Mouse (Mus musculus) heart, embryonic 11.5 days (tissue): Measurements from ENCODE around the gene Insig2. TPM values are rescaled to one million over a fixed set of nuclear protein-coding genes. Genes with fewer than 3 reads are reported as not detected.

ENCODE experiments used
- ATAC-seq: fragments of 200-750 bp; cut with Nextera tagmentation; replicated peaks from 2 replicates; pipeline ENCODE4 v1.8.0; 2017; ENCODE audit warnings: moderate library complexity; ENCODE audit not compliant: insufficient number of reproducible peaks, low FRiP score, low TSS enrichment
- H3K27ac ChIP-seq: fragments of 300-500 bp; sonication (generic); 2 replicates; pipeline ENCODE4 v1.5.1; 2014; ENCODE audit warnings: mild to moderate bottlenecking, low read depth, low read length
- H3K27me3 ChIP-seq: fragments of 300-500 bp; sonication (generic); 2 replicates; pipeline ENCODE4 v1.6.1; 2014; ENCODE audit warnings: mild to moderate bottlenecking, low read length, mixed read lengths; ENCODE audit not compliant: control insufficient read depth, insufficient read depth
- H3K36me3 ChIP-seq: fragments of 300-500 bp; sonication (generic); 2 replicates; pipeline ENCODE4 v1.6.1; 2014; ENCODE audit warnings: mild to moderate bottlenecking, low read length, moderate library complexity, mixed read lengths; ENCODE audit not compliant: control insufficient read depth, insufficient read depth
- H3K4me1 ChIP-seq: fragments of 300-500 bp; sonication (generic); 2 replicates; pipeline ENCODE4 v1.6.1; 2014; ENCODE audit warnings: low read length; ENCODE audit not compliant: control insufficient read depth, insufficient read depth
- H3K4me2 ChIP-seq: fragments of 300-500 bp; sonication (generic); 2 replicates; pipeline ENCODE4 v1.6.1; 2014; ENCODE audit warnings: mild to moderate bottlenecking, moderate library complexity
- H3K4me3 ChIP-seq: fragments of 300-500 bp; sonication (generic); 2 replicates; pipeline ENCODE4 v1.5.1; 2014; ENCODE audit warnings: low read depth, low read length
- H3K9ac ChIP-seq: fragments of 300-500 bp; sonication (generic); 2 replicates; pipeline ENCODE4 v1.6.1; 2014; ENCODE audit warnings: mild to moderate bottlenecking, low read depth, low read length, moderate library complexity
- H3K9me3 ChIP-seq: fragments of 300-500 bp; sonication (generic); replicated peaks from 2 replicates; pipeline ENCODE4 v1.6.1; 2016; ENCODE audit warnings: low read length; ENCODE audit not compliant: control insufficient read depth
- WGBS: fragments of 180-500 bp; shearing (Covaris S2); extraction: QIAGEN DNeasy Blood & Tissue Kit; methylation state at CpG from one replicate; pipeline ENCODE4 v1.1.7; 2014; ENCODE audit not compliant: insufficient replicate concordance; 5-methylcytosine and 5-hydroxymethylcytosine counted together
- polyA plus RNA-seq: library from polyadenylated mRNA; unstranded; fragments of >200 nt; fragmentation: Nextera tagmentation; extraction: Ambion mirVana; gene quantifications from 2 replicates; pipeline ENCODE4 v1.2.1, GENCODE M21; 2014

Insig2 gene
- polyA plus RNA-seq, 1 experiment from 2014 or later = 16.4 TPM

DNA sequence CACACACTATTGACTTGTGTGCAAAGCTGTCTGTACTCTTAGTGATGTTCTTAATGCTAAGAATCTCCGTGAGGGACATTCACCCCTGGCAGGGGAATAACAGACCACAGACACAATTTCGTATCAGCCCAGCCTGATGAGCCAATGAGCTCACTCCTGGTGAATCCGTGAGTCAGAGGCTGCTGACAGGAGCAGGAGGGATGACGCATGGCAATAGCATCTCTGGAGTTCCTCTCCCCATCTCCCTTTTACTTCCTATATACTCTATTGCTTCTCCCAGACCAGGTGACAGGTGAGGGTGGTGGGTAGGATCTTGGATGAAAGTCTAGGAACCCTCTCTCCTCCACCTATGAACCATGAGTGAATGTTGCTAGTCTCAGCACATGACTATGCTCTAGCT is 28.2 kb upstream of the Insig2 start:
- no peaks in the 10 kb centered on the region for H3K36me3 ChIP-seq
- no peak overlapping the region for H3K4me2 ChIP-seq
- whole genome bisulfite sequencing = 40% methylated on average over 4 of the region's 4 CpGs
- no peak for ATAC-seq
- no peaks in the 10 kb centered on the region for H3K9me3 ChIP-seq
- H3K4me3 ChIP-seq = no peak overlapping the region
- no peaks in the 10 kb centered on the region for H3K4me1 ChIP-seq
- no peak overlapping the region for H3K27ac ChIP-seq
- H3K9ac ChIP-seq = no peak overlapping the region
- H3K27me3 ChIP-seq = no peaks in the 10 kb centered on the region

DNA sequence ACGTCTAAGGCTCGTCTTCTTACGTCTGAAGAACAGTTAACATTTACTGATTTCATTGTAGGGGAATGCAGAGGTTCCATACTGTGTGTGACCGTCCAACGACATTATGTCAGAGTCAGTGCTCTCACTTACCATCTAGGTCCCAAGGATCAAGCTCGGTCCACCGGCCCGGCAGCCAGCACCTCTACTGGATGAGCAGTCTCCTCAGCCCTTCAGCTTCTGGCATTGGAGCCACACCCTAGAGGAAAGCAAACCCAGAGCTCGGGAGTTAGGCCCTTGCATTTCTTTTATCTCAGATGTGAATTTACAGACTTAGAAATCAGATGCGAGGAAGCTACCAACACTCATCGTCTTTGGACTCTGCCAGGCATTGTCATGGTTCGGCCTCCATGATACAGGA is 27.3 kb upstream of the Insig2 start:
- 73% methylated on average over 12 of the region's 12 CpGs for WGBS
- Histone ChIP-seq H3K4me2 (no peak overlapping the region), H3K27me3 (no peaks in the 10 kb centered on the region), H3K9ac (no peak overlapping the region), H3K27ac (no peak overlapping the region), H3K4me1 (no peaks in the 10 kb centered on the region), H3K9me3 (no peaks in the 10 kb centered on the region), H3K36me3 (no peaks in the 10 kb centered on the region), H3K4me3 (no peak overlapping the region)
- ATAC-seq = no peak

DNA sequence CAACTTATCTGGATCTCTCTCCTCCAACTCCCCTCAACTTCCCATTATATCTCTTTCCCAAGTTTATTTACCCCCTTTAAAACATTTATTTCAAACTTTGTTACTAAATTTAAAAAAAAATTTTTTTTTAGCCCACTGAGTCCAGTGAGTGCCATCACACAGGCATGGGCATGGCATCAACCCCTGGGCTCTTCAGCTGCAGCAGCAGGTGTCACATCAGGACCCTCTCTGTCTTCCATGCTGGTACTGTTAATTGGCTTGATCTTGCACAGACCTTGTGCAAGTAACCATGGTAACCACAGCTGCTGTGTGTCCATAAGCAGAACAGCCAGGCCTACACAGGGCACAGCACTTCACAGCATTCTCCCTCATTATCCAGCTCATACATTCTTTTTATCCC is 21.4 kb upstream of the Insig2 start:
- H3K36me3 ChIP-seq = no peaks in the 10 kb centered on the region
- H3K9ac ChIP-seq = no peak overlapping the region
- ATAC-seq = no peak
- H3K27me3 ChIP-seq = no peaks in the 10 kb centered on the region
- no peaks in the 10 kb centered on the region for H3K4me1 ChIP-seq
- no peak overlapping the region for H3K4me2 ChIP-seq
- H3K27ac ChIP-seq = no peak overlapping the region
- H3K9me3 ChIP-seq = no peaks in the 10 kb centered on the region
- no peak overlapping the region for H3K4me3 ChIP-seq

DNA sequence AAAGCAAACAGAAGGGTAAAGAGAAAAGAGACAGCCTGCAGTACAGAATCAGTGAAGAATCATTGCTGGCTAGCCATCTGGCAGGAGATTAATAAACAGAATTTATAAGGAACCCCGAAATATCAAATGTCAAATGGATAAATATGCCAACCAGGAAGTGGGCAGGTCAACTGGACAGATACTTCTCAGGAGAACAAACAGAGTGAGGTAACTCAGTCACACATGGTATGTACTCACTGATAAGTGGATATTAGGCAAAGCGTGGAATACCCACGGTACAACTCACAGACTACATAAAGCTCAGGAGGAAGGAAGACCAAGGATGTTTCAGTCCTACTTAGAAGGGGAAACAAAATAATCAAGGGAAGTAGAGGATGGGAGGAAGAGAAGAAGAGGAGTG is 18.6 kb upstream of the Insig2 start:
- no peak overlapping the region for H3K4me2 ChIP-seq
- no peaks in the 10 kb centered on the region for H3K4me1 ChIP-seq
- WGBS = 63% methylated on average over 3 of the region's 3 CpGs
- no peaks in the 10 kb centered on the region for H3K36me3 ChIP-seq
- ATAC-seq = no peak
- no peaks in the 10 kb centered on the region for H3K27me3 ChIP-seq
- no peak overlapping the region for H3K9ac ChIP-seq
- no peaks in the 10 kb centered on the region for H3K9me3 ChIP-seq
- H3K4me3 ChIP-seq = no peak overlapping the region
- H3K27ac ChIP-seq = no peak overlapping the region

DNA sequence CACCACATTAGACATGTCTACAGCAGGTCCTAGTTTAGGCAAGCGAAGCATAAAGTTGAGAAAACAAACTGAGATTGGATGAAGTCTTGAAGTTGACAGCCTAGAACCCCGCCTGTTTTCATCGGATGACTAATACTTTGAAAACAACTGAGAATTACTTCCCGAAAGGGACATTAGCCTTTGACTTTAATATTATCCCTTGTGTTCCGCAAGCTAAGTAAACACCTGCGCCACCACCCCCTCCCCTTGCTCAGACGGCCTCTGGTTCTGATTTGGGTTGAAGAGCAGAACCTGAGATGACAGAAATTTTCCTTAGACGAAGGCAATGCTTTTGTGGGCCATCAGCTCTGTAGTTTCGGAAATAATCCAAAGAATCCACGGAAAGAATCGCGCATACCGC is 18.2 kb upstream of the Insig2 start:
- Histone ChIP-seq H3K4me2 (no peak overlapping the region), H3K36me3 (no peaks in the 10 kb centered on the region), H3K4me3 (no peak overlapping the region), H3K27me3 (no peaks in the 10 kb centered on the region), H3K9me3 (no peaks in the 10 kb centered on the region), H3K27ac (no peak overlapping the region), H3K9ac (no peak overlapping the region), H3K4me1 (no peaks in the 10 kb centered on the region)
- WGBS = 81% methylated on average over 13 of the region's 13 CpGs
- no peak for ATAC-seq

DNA sequence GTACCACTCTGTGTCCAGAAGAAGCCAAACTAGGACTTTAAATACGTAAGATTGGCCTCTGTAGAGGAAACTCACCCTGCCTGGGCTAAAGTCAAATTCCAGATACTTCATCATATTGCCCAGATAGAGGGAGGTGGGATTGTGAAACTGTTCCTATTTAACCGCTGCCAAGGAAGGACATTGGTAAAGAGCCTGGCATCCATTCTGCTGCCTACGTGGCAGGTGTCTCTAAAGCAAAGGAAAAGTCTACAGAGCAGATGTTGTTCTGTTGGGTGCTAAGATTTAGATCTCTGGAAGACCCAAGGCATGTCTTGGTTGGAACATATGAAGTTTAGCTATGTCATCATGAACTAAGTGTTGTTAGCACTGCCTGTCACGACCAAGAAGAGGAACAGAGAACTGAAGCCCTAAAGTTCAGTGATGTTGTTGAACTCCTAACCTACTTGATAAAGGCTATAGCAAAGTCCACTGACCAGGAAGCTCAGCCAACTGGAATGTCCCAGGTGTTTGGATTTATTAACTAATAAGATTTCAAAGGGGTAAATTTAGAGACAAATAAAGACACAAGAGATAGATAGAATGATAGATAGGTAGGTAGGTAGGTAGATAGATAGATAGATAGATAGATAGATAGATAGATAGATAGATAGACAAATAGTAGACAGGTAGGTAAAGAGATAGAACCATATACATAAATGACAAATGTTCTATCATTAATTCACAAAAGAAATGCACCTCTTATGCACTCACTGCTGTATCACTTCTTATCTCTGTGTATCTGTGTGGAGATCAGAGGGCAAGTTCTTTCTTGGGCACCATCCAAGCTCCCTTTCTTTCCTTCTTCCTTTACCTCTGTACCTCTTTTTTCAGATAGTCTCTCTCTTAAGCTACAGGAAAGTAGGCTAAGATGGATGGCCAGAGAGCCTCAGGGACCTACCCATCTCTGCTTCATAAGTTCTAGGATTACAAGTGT is 16.8 kb upstream of the Insig2 start:
- Histone ChIP-seq H3K27me3 (no peaks in the 10 kb centered on the region), H3K36me3 (no peaks in the 10 kb centered on the region), H3K27ac (no peak overlapping the region), H3K4me2 (no peak overlapping the region), H3K9ac (no peak overlapping the region), H3K4me3 (no peak overlapping the region), H3K4me1 (no peaks in the 10 kb centered on the region), H3K9me3 (no peaks in the 10 kb centered on the region)
- WGBS = 71% methylated on average over 4 of the region's 4 CpGs
- no peak for ATAC-seq

DNA sequence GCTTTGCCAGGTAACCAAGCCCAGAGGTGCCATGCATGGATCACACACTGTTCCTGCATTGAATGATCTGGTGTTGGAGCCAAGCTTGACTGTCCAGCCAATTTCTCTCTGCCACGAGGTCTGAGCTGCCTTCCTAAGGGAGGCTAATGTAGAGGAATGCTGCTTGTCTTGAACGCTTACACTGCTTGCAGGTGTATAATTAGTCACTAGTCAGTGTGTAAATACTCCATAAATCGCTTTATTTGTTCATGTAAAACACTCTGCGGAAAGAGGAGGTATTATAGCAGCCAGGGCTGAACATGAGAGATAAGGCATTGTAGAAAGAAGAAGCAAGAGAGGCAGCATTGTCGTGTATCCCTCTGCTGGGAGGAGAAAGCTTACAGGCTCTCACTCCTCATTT is 11.6 kb upstream of the Insig2 start:
- WGBS = 66% methylated on average over 5 of the region's 5 CpGs
- Histone ChIP-seq H3K9me3 (no peaks in the 10 kb centered on the region), H3K27ac (no peak overlapping the region), H3K36me3 (no peaks in the 10 kb centered on the region), H3K27me3 (no peaks in the 10 kb centered on the region), H3K9ac (no peak overlapping the region), H3K4me1 (no peaks in the 10 kb centered on the region), H3K4me3 (no peak overlapping the region), H3K4me2 (no peak overlapping the region)
- ATAC-seq = no peak

DNA sequence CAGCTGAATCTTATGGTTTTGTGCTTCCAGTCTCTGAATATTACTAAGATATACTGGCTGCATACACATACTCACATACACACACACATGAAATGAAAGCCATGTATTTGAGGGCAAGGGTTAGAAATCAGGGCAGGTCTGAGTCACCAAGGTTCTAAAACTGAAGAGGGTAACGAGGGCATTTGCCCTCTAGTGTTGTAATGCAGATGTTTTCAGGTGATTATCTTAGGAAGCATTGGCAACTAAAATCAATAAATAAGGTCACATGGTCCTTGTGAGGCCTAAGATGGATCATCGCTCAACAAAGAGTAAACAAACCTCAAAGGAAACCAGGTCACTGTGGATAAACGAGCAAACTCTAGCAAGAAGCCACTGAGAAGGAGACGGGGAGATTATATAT is 3.4 kb upstream of the Insig2 start:
- H3K27me3 ChIP-seq = no peaks in the 10 kb centered on the region
- H3K4me3 ChIP-seq = no peak overlapping the region
- H3K9ac ChIP-seq = no peak overlapping the region
- H3K4me1 ChIP-seq = no peaks in the 10 kb centered on the region
- WGBS = 69% methylated on average over 4 of the region's 4 CpGs
- no peaks in the 10 kb centered on the region for H3K9me3 ChIP-seq
- H3K36me3 ChIP-seq = no peaks in the 10 kb centered on the region
- no peak for ATAC-seq
- H3K4me2 ChIP-seq = no peak overlapping the region
- H3K27ac ChIP-seq = no peak overlapping the region
